Mouse (Mus musculus) CH12F3 (cell line): ENCODE results near the gene Havcr1.

ENCODE experiments used
- in situ Hi-C: fragments of 300-500 bp; cut with MboI; formaldehyde crosslinking; loops from 2 replicates; pipeline ENCODE4 v1.14.3; 2020; ENCODE audit warnings: low sequenced_read_pairs

Gene Havcr1

GRCm38 (mm10) chr11:46819930-46820329, 85.0 kb downstream of the Havcr1 start:
- in situ Hi-C loops, result no loop called here
